Mouse (Mus musculus): ENCODE results near the gene Ccdc88a. TPM values are rescaled to one million over a fixed set of nuclear protein-coding genes. Genes with fewer than 3 reads are reported as not detected.

Ccdc88a gene
- polyA plus RNA-seq, 1 experiment from 2014 or later = 46.6 TPM

- Histone ChIP-seq H3K36me3 (replicated peaks; ENCODE audit: control insufficient read depth, insufficient read depth, low read depth, low read length) (no peaks in the 10 kb centered on the region), H3K9me3 (replicated peaks; ENCODE audit: control insufficient read depth, low read length) (no peaks in the 10 kb centered on the region), H3K4me2 (ENCODE audit: low read depth, low read length) (no peak overlapping the region), H3K27ac (replicated peaks; ENCODE audit: low read depth, low read length) (no peak overlapping the region), H3K4me3 (ENCODE audit: low read depth, low read length) (no peak overlapping the region), H3K27me3 (ENCODE audit: control insufficient read depth, insufficient read depth, low read length) (no peaks in the 10 kb centered on the region), H3K9ac (replicated peaks; ENCODE audit: low read length) (no peak overlapping the region), H3K4me1 (ENCODE audit: control insufficient read depth, insufficient read depth, low read length) (no peaks in the 10 kb centered on the region)
- WGBS = 73% methylated on average over 4 of the region's 4 CpGs
- DNase-seq (ENCODE audit: low spot score) = no peak
- no peak for ATAC-seq (replicated peaks; ENCODE audit: insufficient number of reproducible peaks, low FRiP score, low TSS enrichment, low read depth)
Observed at GRCm38 (mm10) chr11:29389913-29390312, 16.5 kb downstream of the Ccdc88a start.

- DNase-seq (ENCODE audit: low spot score) = no peak
- no peaks in the 10 kb centered on the region for H3K4me1 ChIP-seq (ENCODE audit: control insufficient read depth, insufficient read depth, low read length)
- H3K9ac ChIP-seq (replicated peaks; ENCODE audit: low read length) = no peak overlapping the region
- no peaks in the 10 kb centered on the region for H3K9me3 ChIP-seq (replicated peaks; ENCODE audit: control insufficient read depth, low read length)
- H3K4me2 ChIP-seq (ENCODE audit: low read depth, low read length) = no peak overlapping the region
- no peaks in the 10 kb centered on the region for H3K36me3 ChIP-seq (replicated peaks; ENCODE audit: control insufficient read depth, insufficient read depth, low read depth, low read length)
- no peak overlapping the region for H3K27ac ChIP-seq (replicated peaks; ENCODE audit: low read depth, low read length)
- H3K4me3 ChIP-seq (ENCODE audit: low read depth, low read length) = no peak overlapping the region
- H3K27me3 ChIP-seq (ENCODE audit: control insufficient read depth, insufficient read depth, low read length) = no peaks in the 10 kb centered on the region
- WGBS = 95% methylated on average over 3 of the region's 3 CpGs
- no peak for ATAC-seq (replicated peaks; ENCODE audit: insufficient number of reproducible peaks, low FRiP score, low TSS enrichment, low read depth)
Observed at GRCm38 (mm10) chr11:29395135-29395746, 21.8 kb downstream of the Ccdc88a start.

- H3K4me3 ChIP-seq (ENCODE audit: low read depth, low read length) = no peak overlapping the region
- no peak overlapping the region for H3K27ac ChIP-seq (replicated peaks; ENCODE audit: low read depth, low read length)
- no peaks in the 10 kb centered on the region for H3K36me3 ChIP-seq (replicated peaks; ENCODE audit: control insufficient read depth, insufficient read depth, low read depth, low read length)
- no peaks in the 10 kb centered on the region for H3K27me3 ChIP-seq (ENCODE audit: control insufficient read depth, insufficient read depth, low read length)
- H3K4me2 ChIP-seq (ENCODE audit: low read depth, low read length) = no peak overlapping the region
- 90% methylated on average over 2 of the region's 2 CpGs for WGBS
- no peaks in the 10 kb centered on the region for H3K9me3 ChIP-seq (replicated peaks; ENCODE audit: control insufficient read depth, low read length)
- H3K9ac ChIP-seq (replicated peaks; ENCODE audit: low read length) = no peak overlapping the region
- H3K4me1 ChIP-seq (ENCODE audit: control insufficient read depth, insufficient read depth, low read length) = no peaks in the 10 kb centered on the region
- ATAC-seq (replicated peaks; ENCODE audit: insufficient number of reproducible peaks, low FRiP score, low TSS enrichment, low read depth) (no peak), DNase-seq (ENCODE audit: low spot score) (no peak)
Observed at GRCm38 (mm10) chr11:29400374-29400773, 26.9 kb downstream of the Ccdc88a start.

- H3K9ac ChIP-seq (replicated peaks; ENCODE audit: low read length) = no peak overlapping the region
- ATAC-seq (replicated peaks; ENCODE audit: insufficient number of reproducible peaks, low FRiP score, low TSS enrichment, low read depth) (no peak), DNase-seq (ENCODE audit: low spot score) (no peak)
- no peaks in the 10 kb centered on the region for H3K4me1 ChIP-seq (ENCODE audit: control insufficient read depth, insufficient read depth, low read length)
- H3K4me2 ChIP-seq (ENCODE audit: low read depth, low read length) = no peak overlapping the region
- H3K27me3 ChIP-seq (ENCODE audit: control insufficient read depth, insufficient read depth, low read length) = no peaks in the 10 kb centered on the region
- H3K9me3 ChIP-seq (replicated peaks; ENCODE audit: control insufficient read depth, low read length) = no peaks in the 10 kb centered on the region
- H3K27ac ChIP-seq (replicated peaks; ENCODE audit: low read depth, low read length) = no peak overlapping the region
- no peaks in the 10 kb centered on the region for H3K36me3 ChIP-seq (replicated peaks; ENCODE audit: control insufficient read depth, insufficient read depth, low read depth, low read length)
- H3K4me3 ChIP-seq (ENCODE audit: low read depth, low read length) = no peak overlapping the region
Observed at GRCm38 (mm10) chr11:29406292-29406691, 32.8 kb downstream of the Ccdc88a start.

GRCm38 (mm10) chr11:29423496-29423895 is 50.0 kb downstream of the Ccdc88a start:
- no peak for ATAC-seq (replicated peaks; ENCODE audit: insufficient number of reproducible peaks, low FRiP score, low TSS enrichment, low read depth)
- 90% methylated on average over 3 of the region's 3 CpGs for WGBS

GRCm38 (mm10) chr11:29428774-29429173 is 55.3 kb downstream of the Ccdc88a start:
- DNase-seq (ENCODE audit: low spot score) (no peak), ATAC-seq (replicated peaks; ENCODE audit: insufficient number of reproducible peaks, low FRiP score, low TSS enrichment, low read depth) (no peak)
- Histone ChIP-seq H3K4me2 (ENCODE audit: low read depth, low read length) (no peak overlapping the region), H3K4me3 (ENCODE audit: low read depth, low read length) (no peak overlapping the region), H3K4me1 (ENCODE audit: control insufficient read depth, insufficient read depth, low read length) (no peaks in the 10 kb centered on the region), H3K27ac (replicated peaks; ENCODE audit: low read depth, low read length) (no peak overlapping the region), H3K36me3 (replicated peaks; ENCODE audit: control insufficient read depth, insufficient read depth, low read depth, low read length) (no peaks in the 10 kb centered on the region; the same call in 1 of the 2 replicates), H3K9me3 (replicated peaks; ENCODE audit: control insufficient read depth, low read length) (no peaks in the 10 kb centered on the region), H3K27me3 (ENCODE audit: control insufficient read depth, insufficient read depth, low read length) (no peaks in the 10 kb centered on the region), H3K9ac (replicated peaks; ENCODE audit: low read length) (no peak overlapping the region)
- 90% methylated on average over 3 of the region's 3 CpGs for WGBS

More at GRCm38 (mm10) chr11:29423496-29423895, 50.0 kb downstream of the Ccdc88a start:
- Histone ChIP-seq H3K4me1 (ENCODE audit: control insufficient read depth, insufficient read depth, low read length) (no peaks in the 10 kb centered on the region), H3K4me3 (ENCODE audit: low read depth, low read length) (no peak overlapping the region), H3K27ac (replicated peaks; ENCODE audit: low read depth, low read length) (no peak overlapping the region), H3K27me3 (ENCODE audit: control insufficient read depth, insufficient read depth, low read length) (no peaks in the 10 kb centered on the region), H3K4me2 (ENCODE audit: low read depth, low read length) (no peak overlapping the region), H3K9me3 (replicated peaks; ENCODE audit: control insufficient read depth, low read length) (no peaks in the 10 kb centered on the region), H3K36me3 (replicated peaks; ENCODE audit: control insufficient read depth, insufficient read depth, low read depth, low read length) (no peaks in the 10 kb centered on the region), H3K9ac (replicated peaks; ENCODE audit: low read length) (no peak overlapping the region)
- no peak for DNase-seq (ENCODE audit: low spot score)

GRCm38 (mm10) chr11:29431011-29431410 is 57.6 kb downstream of the Ccdc88a start:
- no peaks in the 10 kb centered on the region for H3K27me3 ChIP-seq (ENCODE audit: control insufficient read depth, insufficient read depth, low read length)

GRCm38 (mm10) chr11:29448741-29449140 is 75.3 kb downstream of the Ccdc88a start:
- H3K4me1 ChIP-seq (ENCODE audit: control insufficient read depth, insufficient read depth, low read length) = no peaks in the 10 kb centered on the region
- H3K27ac ChIP-seq (replicated peaks; ENCODE audit: low read depth, low read length) = no peak overlapping the region
- H3K4me3 ChIP-seq (ENCODE audit: low read depth, low read length) = no peak overlapping the region
- no peaks in the 10 kb centered on the region for H3K9me3 ChIP-seq (replicated peaks; ENCODE audit: control insufficient read depth, low read length)
- no peak overlapping the region for H3K4me2 ChIP-seq (ENCODE audit: low read depth, low read length)
- ATAC-seq (replicated peaks; ENCODE audit: insufficient number of reproducible peaks, low FRiP score, low TSS enrichment, low read depth) (no peak), DNase-seq (ENCODE audit: low spot score) (no peak)
- H3K27me3 ChIP-seq (ENCODE audit: control insufficient read depth, insufficient read depth, low read length) = no peaks in the 10 kb centered on the region
- H3K36me3 ChIP-seq (replicated peaks; ENCODE audit: control insufficient read depth, insufficient read depth, low read depth, low read length) = no peaks in the 10 kb centered on the region
- WGBS = 73% methylated on average over 2 of the region's 2 CpGs
- H3K9ac ChIP-seq (replicated peaks; ENCODE audit: low read length) = no peak overlapping the region

More at GRCm38 (mm10) chr11:29431011-29431410, 57.6 kb downstream of the Ccdc88a start:
- Histone ChIP-seq H3K4me3 (ENCODE audit: low read depth, low read length) (no peak overlapping the region), H3K36me3 (replicated peaks; ENCODE audit: control insufficient read depth, insufficient read depth, low read depth, low read length) (no peaks in the 10 kb centered on the region; the same call in 1 of the 2 replicates), H3K4me2 (ENCODE audit: low read depth, low read length) (no peak overlapping the region), H3K4me1 (ENCODE audit: control insufficient read depth, insufficient read depth, low read length) (no peaks in the 10 kb centered on the region), H3K9me3 (replicated peaks; ENCODE audit: control insufficient read depth, low read length) (no peaks in the 10 kb centered on the region), H3K27ac (replicated peaks; ENCODE audit: low read depth, low read length) (no peak overlapping the region), H3K9ac (replicated peaks; ENCODE audit: low read length) (no peak overlapping the region)
- WGBS = 90% methylated on average over 1 of the region's 1 CpGs
- ATAC-seq (replicated peaks; ENCODE audit: insufficient number of reproducible peaks, low FRiP score, low TSS enrichment, low read depth) (no peak), DNase-seq (ENCODE audit: low spot score) (no peak)

All from embryonic facial prominence, embryonic 11.5 days (tissue).